Mouse (Mus musculus) limb, embryonic 11.5 days (tissue): Measurements from ENCODE around the gene Chst4. TPM values are rescaled to one million over a fixed set of nuclear protein-coding genes. Genes with fewer than 3 reads are reported as not detected.
"Not testable (repeated sequence)": the region's sequence is repeated elsewhere in the genome, so short reads cannot be mapped to it uniquely, and the experiment has no call there.

Experiments
- ATAC-seq: fragments of 200-750 bp; cut with Nextera tagmentation; 2 replicates; pipeline ENCODE4 v1.8.0; 2017; ENCODE audit warnings: low read depth; ENCODE audit not compliant: insufficient number of reproducible peaks, low FRiP score, low TSS enrichment
- DNase-seq: peaks from one replicate; pipeline ENCODE4 v3.0.0-alpha.2; 2015; ENCODE audit warnings: low spot score
- H3K27ac ChIP-seq: fragments of 300-500 bp; sonication (generic); replicated peaks from 2 replicates; pipeline ENCODE4 v1.5.1; 2014; ENCODE audit warnings: low read depth, mild to moderate bottlenecking, low read length
- H3K27me3 ChIP-seq: fragments of 300-500 bp; sonication (generic); 2 replicates; pipeline ENCODE4 v1.6.1; 2014; ENCODE audit warnings: mild to moderate bottlenecking, low read length, mixed read lengths; ENCODE audit not compliant: control insufficient read depth, insufficient read depth
- H3K36me3 ChIP-seq: fragments of 300-500 bp; sonication (generic); 2 replicates; pipeline ENCODE4 v1.6.1; 2014; ENCODE audit warnings: mild to moderate bottlenecking, low read length, moderate library complexity, mixed read lengths; ENCODE audit not compliant: control insufficient read depth, insufficient read depth
- H3K4me1 ChIP-seq: fragments of 300-500 bp; sonication (generic); 2 replicates; pipeline ENCODE4 v1.6.1; 2014; ENCODE audit warnings: low read length, mixed read lengths; ENCODE audit not compliant: control insufficient read depth, insufficient read depth
- H3K4me2 ChIP-seq: fragments of 300-500 bp; sonication (generic); 2 replicates; pipeline ENCODE4 v1.6.1; 2014; ENCODE audit warnings: low read depth, mild to moderate bottlenecking, moderate library complexity; ENCODE audit not compliant: severe bottlenecking
- H3K4me3 ChIP-seq: fragments of 300-500 bp; sonication (generic); 2 replicates; pipeline ENCODE4 v1.5.1; 2014; ENCODE audit warnings: low read depth, low read length
- H3K9ac ChIP-seq: fragments of 300-500 bp; sonication (generic); 2 replicates; pipeline ENCODE4 v1.6.1; 2014; ENCODE audit warnings: mild to moderate bottlenecking, low read length
- H3K9me3 ChIP-seq: fragments of 300-500 bp; sonication (generic); 2 replicates; pipeline ENCODE4 v1.6.1; 2016; ENCODE audit warnings: low read length; ENCODE audit not compliant: control insufficient read depth
- WGBS: fragments of 180-500 bp; shearing (Covaris S2); extraction: QIAGEN DNeasy Blood & Tissue Kit; methylation state at CpG from one replicate; pipeline ENCODE4 v1.1.7; 2014; 5-methylcytosine and 5-hydroxymethylcytosine counted together
- polyA plus RNA-seq: library from polyadenylated mRNA; unstranded; fragments of >200 nt; fragmentation: Nextera tagmentation; extraction: Ambion mirVana; gene quantifications from 2 replicates; pipeline ENCODE4 v1.2.1, GENCODE M21; 2014

Gene Chst4
- polyA plus RNA-seq, 1 experiment from 2014 or later: not detected

DNA sequence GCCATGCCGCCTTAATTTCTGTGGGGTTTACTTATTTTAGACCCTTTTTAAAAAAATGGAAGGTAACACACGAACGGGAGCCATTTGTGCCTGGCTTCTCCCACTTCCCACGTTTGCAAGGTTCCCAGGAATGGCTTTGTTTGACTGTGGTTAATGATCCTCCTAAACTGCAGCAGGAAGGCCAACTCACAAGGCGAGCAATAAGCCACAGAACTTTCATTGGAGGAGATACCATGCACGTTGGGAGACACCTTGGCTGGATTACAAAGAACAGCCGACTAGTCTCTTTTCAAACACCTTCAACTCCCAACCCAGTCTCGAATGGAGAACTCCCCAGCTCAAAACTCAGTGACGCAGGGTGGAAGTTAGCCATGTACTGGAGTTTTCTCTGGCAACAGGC lies 24.6 kb upstream of the Chst4 start:
- DNase-seq (no peak), ATAC-seq (no peak)

DNA sequence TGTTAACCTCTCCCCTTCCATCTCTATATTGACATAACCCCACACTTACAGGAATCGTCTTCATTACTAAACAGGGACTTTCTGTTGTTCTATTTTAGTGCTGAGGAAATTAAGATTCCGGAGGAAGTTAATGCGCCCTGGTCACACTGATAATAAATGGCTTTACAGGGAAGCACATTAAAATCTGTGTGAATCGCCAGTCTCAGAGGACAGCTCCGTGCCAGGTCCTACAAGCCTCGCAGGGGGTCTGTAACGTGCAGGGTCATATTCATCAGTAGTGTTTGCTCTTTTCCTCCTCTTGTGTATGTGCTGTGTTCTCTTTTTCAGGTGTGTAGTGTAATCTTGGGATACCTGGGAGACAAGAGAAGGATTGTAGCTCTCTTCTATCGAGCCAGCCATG lies 18.7 kb upstream of the Chst4 start:
- Histone ChIP-seq H3K9me3 (no peaks in the 10 kb centered on the region), H3K27me3 (no peaks in the 10 kb centered on the region), H3K4me1 (no peaks in the 10 kb centered on the region), H3K4me3 (no peak overlapping the region), H3K9ac (no peak overlapping the region), H3K4me2 (no peak overlapping the region), H3K27ac (no peak overlapping the region), H3K36me3 (no peaks in the 10 kb centered on the region)
- no peak for ATAC-seq
- DNase-seq: no peak
- WGBS: 82% methylated on average over 8 of the region's 8 CpGs

More for the DNA sequence above, 24.6 kb upstream of the Chst4 start:
- Histone ChIP-seq H3K9me3 (no peaks in the 10 kb centered on the region), H3K36me3 (no peaks in the 10 kb centered on the region), H3K9ac (no peak overlapping the region), H3K27ac (no peak overlapping the region), H3K4me2 (no peak overlapping the region), H3K4me3 (no peak overlapping the region), H3K4me1 (no peaks in the 10 kb centered on the region), H3K27me3 (no peaks in the 10 kb centered on the region)
- WGBS: 77% methylated on average over 9 of the region's 9 CpGs

- no peak overlapping the region for H3K27ac ChIP-seq
- no peak overlapping the region for H3K9ac ChIP-seq
- WGBS: 83% methylated on average over 6 of the region's 6 CpGs
- no peaks in the 10 kb centered on the region for H3K4me1 ChIP-seq
- ATAC-seq (no peak), DNase-seq (no peak)
- H3K36me3 ChIP-seq: no peaks in the 10 kb centered on the region
- no peak overlapping the region for H3K4me2 ChIP-seq
- no peaks in the 10 kb centered on the region for H3K27me3 ChIP-seq
- no peak overlapping the region for H3K4me3 ChIP-seq
- H3K9me3 ChIP-seq: no peaks in the 10 kb centered on the region
Measured at GRCm38 (mm10) chr8:110051208-110051607, 11.7 kb upstream of the Chst4 start.

GRCm38 (mm10) chr8:110040509-110040908 lies 969 bp upstream of the Chst4 start:
- no peak for DNase-seq
- Histone ChIP-seq H3K4me2 (no peak overlapping the region), H3K36me3 (no peaks in the 10 kb centered on the region), H3K9ac (no peak overlapping the region), H3K4me1 (no peaks in the 10 kb centered on the region), H3K27ac (no peak overlapping the region), H3K9me3 (no peaks in the 10 kb centered on the region), H3K4me3 (no peak overlapping the region), H3K27me3 (no peaks in the 10 kb centered on the region)
- ATAC-seq: no peak
- 71% methylated on average over 4 of the region's 4 CpGs for WGBS

- H3K36me3 ChIP-seq: no peaks in the 10 kb centered on the region
- H3K4me2 ChIP-seq: no peak overlapping the region
- H3K9ac ChIP-seq: no peak overlapping the region
- no peak overlapping the region for H3K4me3 ChIP-seq
- H3K27ac ChIP-seq: no peak overlapping the region
- ATAC-seq (no peak), DNase-seq (no peak)
- H3K27me3 ChIP-seq: no peaks in the 10 kb centered on the region
- WGBS: 47% methylated on average over 7 of the region's 7 CpGs
- no peaks in the 10 kb centered on the region for H3K4me1 ChIP-seq
- H3K9me3 ChIP-seq: no peaks in the 10 kb centered on the region
Measured at GRCm38 (mm10) chr8:110039216-110039615, 324 bp downstream of the Chst4 start.

GRCm38 (mm10) chr8:110036156-110036555 lies 3.4 kb downstream of the Chst4 start:
- 81% methylated on average over 2 of the region's 2 CpGs for WGBS
- no peak overlapping the region for H3K4me2 ChIP-seq
- H3K4me1 ChIP-seq: no peaks in the 10 kb centered on the region
- no peak overlapping the region for H3K9ac ChIP-seq
- no peaks in the 10 kb centered on the region for H3K36me3 ChIP-seq
- H3K4me3 ChIP-seq: no peak overlapping the region
- no peaks in the 10 kb centered on the region for H3K9me3 ChIP-seq
- no peak for ATAC-seq
- no peak for DNase-seq
- no peak overlapping the region for H3K27ac ChIP-seq
- no peaks in the 10 kb centered on the region for H3K27me3 ChIP-seq

GRCm38 (mm10) chr8:110034331-110034730 lies 5.2 kb downstream of the Chst4 start:
- H3K9ac ChIP-seq: no peak overlapping the region
- 88% methylated on average over 4 of the region's 4 CpGs for WGBS
- no peaks in the 10 kb centered on the region for H3K36me3 ChIP-seq
- H3K4me3 ChIP-seq: no peak overlapping the region
- H3K9me3 ChIP-seq: no peaks in the 10 kb centered on the region
- no peak overlapping the region for H3K27ac ChIP-seq
- no peaks in the 10 kb centered on the region for H3K4me1 ChIP-seq
- DNase-seq (no peak), ATAC-seq (no peak)
- no peak overlapping the region for H3K4me2 ChIP-seq
- H3K27me3 ChIP-seq: no peaks in the 10 kb centered on the region

DNA sequence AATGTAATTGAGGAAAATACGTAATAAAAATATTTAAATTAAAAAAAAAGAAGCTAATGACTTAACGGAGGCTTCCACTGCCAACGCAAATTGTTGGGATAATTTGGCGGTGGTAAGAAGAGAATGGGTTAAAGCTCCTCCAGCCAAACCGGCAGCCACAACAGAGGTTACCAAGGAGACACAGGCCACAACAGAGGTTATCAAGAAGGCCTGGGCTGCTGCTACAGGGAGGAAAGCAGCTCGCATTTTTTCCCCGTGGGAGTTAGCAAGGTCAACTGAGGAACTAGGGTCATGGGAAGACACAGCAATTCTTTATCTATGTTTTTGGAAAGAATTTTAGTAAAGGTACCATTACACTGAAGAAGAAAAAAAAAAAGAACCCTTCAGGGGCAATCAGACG lies 5.8 kb downstream of the Chst4 start:
- 39% methylated on average over 8 of the region's 8 CpGs for WGBS
- H3K4me3 ChIP-seq, H3K4me1 ChIP-seq, H3K9me3 ChIP-seq, H3K9ac ChIP-seq, H3K27ac ChIP-seq, H3K27me3 ChIP-seq, ATAC-seq, H3K36me3 ChIP-seq, DNase-seq, H3K4me2 ChIP-seq: not testable (repeated sequence)

- ATAC-seq (no peak), DNase-seq (no peak)
- Histone ChIP-seq H3K36me3 (no peaks in the 10 kb centered on the region), H3K4me3 (no peak overlapping the region), H3K27ac (no peak overlapping the region), H3K27me3 (no peaks in the 10 kb centered on the region), H3K4me1 (no peaks in the 10 kb centered on the region), H3K9me3 (no peaks in the 10 kb centered on the region), H3K9ac (no peak overlapping the region), H3K4me2 (no peak overlapping the region)
- 92% methylated on average over 10 of the region's 10 CpGs for WGBS
Measured at GRCm38 (mm10) chr8:110022768-110023344, 16.7 kb downstream of the Chst4 start.
